Mouse (Mus musculus) duodenum, adult 2 months (tissue): Measurements from ENCODE around the gene Zfp442. TPM values are rescaled to one million over a fixed set of nuclear protein-coding genes. Genes with fewer than 3 reads are reported as not detected.

Experiments
- polyA plus RNA-seq: library from polyadenylated mRNA; depleted of rRNA; stranded (reverse); fragments of >200 nt; gene quantifications from 2 replicates; pipeline ENCODE4 v1.2.3, GENCODE M21; 2012; ENCODE audit warnings: low replicate concordance; rRNA removed

Zfp442 gene
- polyA plus RNA-seq: not detected in 2 replicates

DNA sequence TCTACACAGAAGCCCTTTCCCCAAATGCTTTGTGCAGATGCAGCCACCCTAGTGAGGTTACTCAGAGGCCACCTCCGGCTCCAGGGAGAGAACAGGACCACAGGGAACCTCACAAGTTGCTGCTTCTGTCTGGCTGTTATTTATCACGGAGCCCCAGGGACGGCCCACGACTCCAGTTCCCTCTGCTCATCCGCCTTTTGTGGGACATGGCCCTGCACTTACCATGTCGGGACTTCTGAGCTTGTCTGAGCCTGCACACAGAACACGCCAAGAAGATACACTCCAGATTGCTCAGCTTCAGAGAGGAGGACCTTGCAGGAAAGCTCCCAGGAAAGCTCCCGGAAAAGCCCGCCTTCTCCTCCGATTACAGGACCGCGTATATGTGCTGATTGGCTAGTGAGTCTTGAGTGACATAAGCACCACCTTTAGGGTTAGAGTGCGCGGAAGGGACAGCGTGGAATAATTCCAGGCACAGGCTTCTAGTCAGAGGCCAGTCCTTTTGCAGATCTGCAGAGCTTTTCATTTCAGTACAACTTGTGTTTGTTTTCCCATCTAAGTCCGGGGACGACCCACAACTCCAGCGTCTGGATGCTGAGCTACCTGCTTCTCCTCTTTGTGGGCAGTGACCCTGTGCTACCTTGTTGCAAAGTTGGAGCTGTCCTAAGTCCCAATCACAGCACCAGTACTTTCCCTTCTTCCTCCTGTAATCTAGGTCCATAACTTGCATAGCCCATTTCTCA lies at the start of gene Zfp442:
Gene Zfp442, minus strand, starts transcription at position 307 of the 740 bp plus-strand sequence.

DNA sequence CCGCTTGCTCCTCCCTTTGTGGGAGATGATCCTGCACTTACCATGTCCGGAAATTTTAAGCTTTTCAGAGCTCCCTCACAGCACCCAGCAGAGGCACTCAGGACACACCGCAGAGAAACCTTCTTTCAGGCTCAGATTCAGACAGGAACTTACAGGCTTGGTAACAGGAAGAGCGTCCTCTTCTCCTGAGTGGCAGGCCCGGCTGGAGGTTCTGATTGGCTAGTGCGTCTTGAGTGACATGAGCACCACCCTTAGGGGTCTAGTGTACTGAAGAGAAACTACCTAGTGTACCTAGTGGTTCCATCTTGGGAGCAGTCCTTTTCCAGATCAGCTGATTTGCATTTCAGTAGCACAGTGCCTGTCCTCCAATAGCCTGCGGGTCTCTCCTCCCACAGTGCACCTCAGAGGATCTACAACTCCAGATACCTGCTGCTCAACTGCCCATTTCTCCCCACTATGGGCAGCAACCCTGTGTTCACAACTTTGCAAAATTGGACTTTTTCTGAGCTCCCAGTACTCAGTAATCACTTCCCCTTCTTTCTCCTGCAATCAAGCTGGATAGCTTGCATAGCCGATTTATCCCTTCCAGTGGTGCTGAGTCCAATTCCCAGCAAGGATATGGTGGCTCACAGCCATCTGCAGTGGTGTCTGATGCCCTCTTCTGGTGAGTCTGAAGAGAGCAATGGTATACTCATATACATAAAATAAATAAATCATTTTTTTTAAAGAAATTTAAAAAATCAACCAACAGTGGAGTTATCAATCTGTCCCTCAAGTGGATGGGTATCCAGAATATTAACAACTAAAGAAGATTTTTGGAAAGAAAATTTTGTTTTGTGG lies 33.9 kb upstream of the Zfp442 start, which contains the start of gene Zfp345:
Gene Zfp345, minus strand, starts transcription at position 153 of the 840 bp plus-strand sequence.

DNA sequence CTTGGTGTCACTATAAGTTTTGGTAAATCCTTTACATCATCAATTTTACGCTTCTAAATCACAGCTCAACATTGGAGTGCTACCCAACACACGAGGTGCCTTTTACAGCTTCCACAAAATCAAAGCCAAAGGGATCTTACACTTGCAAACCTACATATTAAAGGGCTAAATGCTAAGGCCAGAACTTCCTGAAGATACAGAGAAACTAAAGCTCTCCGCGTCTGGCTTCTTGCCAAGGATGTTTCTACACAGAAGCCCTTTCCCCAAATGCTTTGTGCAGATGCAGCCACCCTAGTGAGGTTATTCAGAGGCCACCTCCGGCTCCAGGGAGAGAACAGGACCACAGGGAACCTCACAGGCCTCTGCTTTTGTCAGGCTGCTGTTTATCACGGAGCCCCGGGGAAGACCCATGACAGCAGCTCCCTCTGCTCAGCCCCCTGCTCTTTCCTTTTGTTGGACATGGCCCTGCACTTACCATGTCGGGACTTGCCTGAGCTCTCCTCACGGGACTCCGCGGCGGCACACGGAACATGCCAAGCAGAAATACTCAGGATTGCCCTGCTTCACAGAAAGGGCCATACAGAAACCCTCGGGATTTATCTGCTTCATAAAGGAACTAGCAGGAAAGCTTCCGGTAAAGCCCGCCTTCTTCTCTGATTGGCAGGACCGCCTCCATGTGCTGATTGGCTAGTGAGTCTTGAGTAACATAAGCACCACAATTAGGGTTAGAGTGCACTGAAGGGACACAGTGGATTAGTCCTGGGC lies 89.0 kb downstream of the Zfp442 start, which contains the start of gene 3300002I08Rik:
Gene 3300002I08Rik, minus strand, starts transcription at position 653 of the 765 bp plus-strand sequence.

Other genes with a start within 250 kb of the Zfp442 start
- 0.06 and 0.18 TPM in 2 replicates for gene Zfp937, start 233.4 kb downstream of the Zfp442 start, polyA plus RNA-seq
- not detected in 2 replicates for gene Gm21994, start 195.9 kb downstream of the Zfp442 start, polyA plus RNA-seq
- gene Gm14124, start 194.0 kb downstream of the Zfp442 start, polyA plus RNA-seq: not detected in 2 replicates
- not detected in 2 replicates for gene Gm10130, start 127.8 kb downstream of the Zfp442 start, polyA plus RNA-seq
- gene 3300002I08Rik, start 88.7 kb downstream of the Zfp442 start, polyA plus RNA-seq: 0.25 and 0.55 TPM in 2 replicates
- gene Zfp345, start 33.6 kb upstream of the Zfp442 start, polyA plus RNA-seq: not detected in 2 replicates
- gene Cst7, start 118.9 kb upstream of the Zfp442 start, polyA plus RNA-seq: 0.96 and 5.5 TPM in 2 replicates
- gene Apmap, start 157.1 kb upstream of the Zfp442 start, polyA plus RNA-seq: 13.1 and 29.8 TPM in 2 replicates
- gene Acss1, start 217.0 kb upstream of the Zfp442 start, polyA plus RNA-seq: 75.3 and 174 TPM in 2 replicates
- not detected in 2 replicates for gene Vsx1, start 237.9 kb upstream of the Zfp442 start, polyA plus RNA-seq